Mouse (Mus musculus) naive thymus-derived CD4-positive, alpha-beta T cell, adult 2 months (primary cell): ENCODE measurements around the gene Olfr521.

ENCODE experiments used
- DNase-seq: peaks from one replicate; pipeline ENCODE4 v3.0.0-alpha.2; 2011; ENCODE audit warnings: low read depth

Olfr521 gene

GRCm38 (mm10) chr7:99810814-99811213 lies 47.5 kb downstream of the Olfr521 start:
- DNase-seq = no peak

GRCm38 (mm10) chr7:99811661-99812060 lies 48.4 kb downstream of the Olfr521 start:
- DNase-seq = no peak

GRCm38 (mm10) chr7:99813394-99813793 lies 50.1 kb downstream of the Olfr521 start:
- DNase-seq = peak; percentile 75

- peak; percentile 64 for DNase-seq
Measured at GRCm38 (mm10) chr7:99818181-99818725, 54.9 kb downstream of the Olfr521 start.
